ENCODE assay signal across 9 mouse cellular contexts in the genomic region with DNA sequence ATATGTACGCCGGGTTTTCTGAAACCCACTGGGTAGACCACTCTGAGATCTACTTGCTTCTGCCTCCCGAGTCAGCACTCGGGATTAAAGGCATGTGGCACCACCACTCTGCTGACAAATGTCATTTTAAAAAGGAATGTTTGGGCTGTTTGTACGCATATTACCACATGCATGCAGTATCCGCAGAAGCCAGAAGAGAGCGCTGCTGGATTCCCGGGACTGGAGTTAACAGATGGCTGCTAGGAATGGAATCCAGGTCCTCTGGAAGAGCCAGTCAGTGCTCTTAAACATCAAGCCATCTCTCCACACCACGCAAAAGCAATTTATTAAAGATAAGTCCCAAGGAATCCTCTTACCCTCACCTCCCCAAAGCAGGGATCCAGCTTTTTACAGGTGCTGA. TPM values are rescaled to one million over a fixed set of nuclear protein-coding genes. Genes with fewer than 3 reads are reported as not detected.
DNase-seq lines count a peak whose midpoint lies in the region; ATAC-seq and TF ChIP-seq lines count a peak whose summit lies in the region.
"Had no signal": no experiment of that assay in that cellular context is flagged by ENCODE, and none has a peak within 500 bp of the region (broad histone marks: within the 10 kb centered on the region; RNA-seq: fewer than 3 reads in every experiment).

No protein-coding gene starts in this region.

- no peak for ATAC-seq in kidney, embryonic 16.5 days (ENCODE audit: low FRiP score, low TSS enrichment)

- peaks cover 8% of the 10 kb centered on the region; the same call in 1 of the 2 replicates for H3K4me1 ChIP-seq in kidney, adult 2 months (ENCODE audit: control insufficient read depth, insufficient read depth, low read length)
- peaks cover 8% of the 10 kb centered on the region for H3K4me1 ChIP-seq in kidney, embryonic 16.5 days (ENCODE audit: insufficient read depth, low read length)
- H3K4me1 ChIP-seq in cerebellum, adult 2 months (ENCODE audit: control insufficient read depth, insufficient read depth, low read length) = no peaks in the 10 kb centered on the region
- H3K4me1 ChIP-seq: embryonic facial prominence, embryonic 13.5 days had no signal

- H3K9me3 ChIP-seq in kidney, embryonic 16.5 days (ENCODE audit: low read length) = no peaks in the 10 kb centered on the region
- H3K9me3 ChIP-seq: embryonic facial prominence, embryonic 13.5 days had no signal

- H3K27ac ChIP-seq in kidney, adult 2 months (ENCODE audit: insufficient read depth, low read depth, low read length) = no peak overlapping the region
- H3K27ac ChIP-seq in kidney, embryonic 16.5 days (ENCODE audit: low read length) = no peak overlapping the region
- no peak overlapping the region for H3K27ac ChIP-seq in cerebellum, adult 2 months (ENCODE audit: insufficient read depth, low read length)
- H3K27ac ChIP-seq: embryonic facial prominence, embryonic 13.5 days had no signal

- H3K4me3 ChIP-seq in kidney, adult 2 months (ENCODE audit: insufficient read depth, low read depth, low read length) = no peak overlapping the region
- no peak overlapping the region for H3K4me3 ChIP-seq in kidney, embryonic 16.5 days (ENCODE audit: low read length)
- no peak overlapping the region for H3K4me3 ChIP-seq in cerebellum, adult 2 months (replicated peaks; ENCODE audit: insufficient read depth, low read depth, low read length)
- H3K4me3 ChIP-seq: embryonic facial prominence, embryonic 13.5 days; myocyte had no signal

- TF ChIP-seq POLR2A in kidney, adult 2 months (IDR thresholded peaks at IDR 0.05; ENCODE audit: low read depth, low read length) = no peak
- no peak for TF ChIP-seq POLR2A in cerebellum, adult 2 months (IDR thresholded peaks at IDR 0.05; ENCODE audit: borderline replicate concordance, insufficient read depth, low read length)

- H3K27me3 ChIP-seq in kidney, adult 2 months (replicated peaks; ENCODE audit: control insufficient read depth, insufficient read depth, low read length) = no peaks in the 10 kb centered on the region
- no peaks in the 10 kb centered on the region for H3K27me3 ChIP-seq in kidney, embryonic 16.5 days (ENCODE audit: insufficient read depth, low read length)
- no peaks in the 10 kb centered on the region for H3K27me3 ChIP-seq in cerebellum, adult 2 months (ENCODE audit: control insufficient read depth, insufficient read depth, low read length)
- H3K27me3 ChIP-seq: embryonic facial prominence, embryonic 13.5 days had no signal

- TF ChIP-seq CTCF in kidney, adult 2 months (conservative IDR thresholded peaks at IDR 0.05; ENCODE audit: insufficient read depth, insufficient read length, low read depth, low read length) = peak; percentile 39
- TF ChIP-seq CTCF in cerebellum, adult 2 months (IDR thresholded peaks at IDR 0.05; ENCODE audit: borderline replicate concordance, insufficient read depth, low read depth, low read length) = peak; percentile 20; the same call in 1 of the 2 replicates

- WGBS in kidney, adult 2 months = 82% methylated on average over 9 of the region's 9 CpGs
- WGBS in kidney, embryonic 16.5 days = 84% methylated on average over 9 of the region's 9 CpGs
- WGBS in cerebellum, adult 2 months = 67% methylated on average over 9 of the region's 9 CpGs

- peaks cover 1% of the 10 kb centered on the region for H3K36me3 ChIP-seq in kidney, adult 2 months (ENCODE audit: control insufficient read depth, insufficient read depth, low read length)
- peaks cover 19% of the 10 kb centered on the region; the same call in 1 of the 2 replicates for H3K36me3 ChIP-seq in kidney, embryonic 16.5 days (ENCODE audit: insufficient read depth, low read length)

- no peak overlapping the region for H3K4me2 ChIP-seq in kidney, embryonic 16.5 days (replicated peaks; ENCODE audit: low read depth, low read length)
- H3K4me2 ChIP-seq: embryonic facial prominence, embryonic 13.5 days had no signal

- peak; percentile 35 for DNase-seq in kidney, adult 2 months
- DNase-seq in 3T3-L1 (ENCODE audit: low read depth, low spot score) = peak; percentile 50
- DNase-seq in 416B (ENCODE audit: low read depth) = peak; percentile 51
- peak; percentile 32 to 53 for DNase-seq in cerebellum, adult 2 months
- peak; percentile 72 for DNase-seq in lung, postnatal 10 days
- no peak for DNase-seq in natural killer cell, adult 2 months (ENCODE audit: low spot score in 2 of 2)

- no peak overlapping the region for H3K9ac ChIP-seq in kidney, embryonic 16.5 days (replicated peaks; ENCODE audit: low read length)
- H3K9ac ChIP-seq: embryonic facial prominence, embryonic 13.5 days had no signal

RNA-seq across cellular contexts. Expression of a gene that starts 31.4 kb away (rescaled TPM):
- 14.5 and 15.3 TPM in 2 replicates for polyA plus RNA-seq in kidney, adult 2 months (2012; rRNA removed)
- 106 and 108 TPM in 2 replicates for polyA plus RNA-seq in kidney, embryonic 16.5 days (2015; fragmentation: Nextera tagmentation; extraction: Ambion mirVana)
- 20.7 and 20.8 TPM in 2 replicates for polyA plus RNA-seq in cerebellum, adult 2 months (2012; rRNA removed)

RNA-seq across cellular contexts. Expression of a gene that starts 36.4 kb away (rescaled TPM):
- 0.01 and 0.19 TPM in 2 replicates for polyA plus RNA-seq in kidney, adult 2 months (2012; rRNA removed)
- polyA plus RNA-seq in kidney, embryonic 16.5 days (2015; fragmentation: Nextera tagmentation; extraction: Ambion mirVana) = 0.06 and 0.19 TPM in 2 replicates
- polyA plus RNA-seq in cerebellum, adult 2 months (2012; rRNA removed) = 2.4 and 3.0 TPM in 2 replicates
- polyA plus RNA-seq: myocyte had no signal

Comparison
In these comparisons a context has a peak if more than half of its experiments do, and no peak if none do; other contexts are left out.
1. DNase-seq: peak in kidney, adult 2 months (single experiment), 3T3-L1 (single experiment), 416B (single experiment), cerebellum, adult 2 months (2 of 2) and lung, postnatal 10 days (single experiment); none in natural killer cell, adult 2 months (0 of 2).